Mouse (Mus musculus) heart, embryonic 16.5 days (tissue): ENCODE data around the gene Ptbp1. TPM values are rescaled to one million over a fixed set of nuclear protein-coding genes. Genes with fewer than 3 reads are reported as not detected.

Source experiments
- ATAC-seq: fragments of 200-750 bp; cut with Nextera tagmentation; replicated peaks from 2 replicates; pipeline ENCODE4 v1.8.0; 2017; ENCODE audit warnings: moderate number of reproducible peaks; ENCODE audit not compliant: insufficient read depth, low FRiP score; ENCODE audit errors: extremely low read depth
- H3K27ac ChIP-seq: fragments of 300-500 bp; sonication (generic); 2 replicates; pipeline ENCODE4 v1.5.1; 2014; ENCODE audit warnings: mild to moderate bottlenecking, low read length, control low read depth, moderate library complexity
- H3K27me3 ChIP-seq: fragments of 300-500 bp; sonication (generic); 2 replicates; pipeline ENCODE4 v1.6.1; 2014; ENCODE audit warnings: low read length, mixed read lengths; ENCODE audit not compliant: control insufficient read depth, insufficient read depth
- H3K36me3 ChIP-seq: fragments of 300-500 bp; sonication (generic); 2 replicates; pipeline ENCODE4 v1.6.1; 2014; ENCODE audit not compliant: control insufficient read depth, insufficient read depth
- H3K4me1 ChIP-seq: fragments of 300-500 bp; sonication (generic); 2 replicates; pipeline ENCODE4 v1.6.1; 2014; ENCODE audit warnings: low read length, mixed read lengths; ENCODE audit not compliant: control insufficient read depth, insufficient read depth
- H3K4me2 ChIP-seq: fragments of 300-500 bp; sonication (generic); 2 replicates; pipeline ENCODE4 v1.6.1; 2014; ENCODE audit warnings: low read depth, mild to moderate bottlenecking, control low read depth, low read length
- H3K4me3 ChIP-seq: fragments of 300-500 bp; sonication (generic); 2 replicates; pipeline ENCODE4 v1.5.1; 2014; ENCODE audit warnings: mild to moderate bottlenecking, control low read depth, low read length
- H3K9ac ChIP-seq: fragments of 300-500 bp; sonication (generic); 2 replicates; pipeline ENCODE4 v1.6.1; 2014; ENCODE audit warnings: low read length, control low read depth
- H3K9me3 ChIP-seq: fragments of 300-500 bp; sonication (generic); replicated peaks from 2 replicates; pipeline ENCODE4 v1.6.1; 2016; ENCODE audit warnings: low read length; ENCODE audit not compliant: control insufficient read depth
- WGBS: fragments of 180-500 bp; shearing (Covaris S2); extraction: QIAGEN DNeasy Blood & Tissue Kit; methylation state at CpG from one replicate; pipeline ENCODE4 v1.1.7; 2014; 5-methylcytosine and 5-hydroxymethylcytosine counted together
- polyA plus RNA-seq: library from polyadenylated mRNA; unstranded; fragments of >200 nt; fragmentation: Nextera tagmentation; extraction: Ambion mirVana; gene quantifications from 2 replicates; pipeline ENCODE4 v1.2.1, GENCODE M21; 2015

Gene Ptbp1
- polyA plus RNA-seq, 1 experiment from 2014 or later: 146 TPM

DNA sequence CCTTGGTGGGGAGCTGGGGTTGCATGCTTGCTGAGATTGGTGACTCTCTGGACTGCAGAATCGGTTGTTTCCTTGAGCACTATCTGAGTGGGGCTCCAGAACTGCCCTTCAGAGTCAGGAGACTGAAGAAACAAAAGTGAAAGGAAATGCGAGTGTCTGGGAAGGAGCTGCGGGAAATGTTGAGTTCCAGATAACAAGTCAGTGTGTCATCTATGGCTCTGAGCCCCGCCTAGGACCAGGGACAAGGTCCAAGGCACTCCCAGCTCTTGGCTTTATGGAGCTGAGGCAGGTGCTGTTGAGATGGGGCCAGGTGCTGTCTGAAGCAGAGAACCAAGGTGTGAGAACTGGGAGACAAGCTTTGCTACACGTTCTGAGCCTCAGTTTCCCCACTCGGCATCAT is 29.8 kb upstream of the Ptbp1 start:
- Histone ChIP-seq H3K27me3 (no peaks in the 10 kb centered on the region), H3K36me3 (no peaks in the 10 kb centered on the region; the same call in 1 of the 2 replicates), H3K9ac (peak overlapping the region; percentile 39; the same call in 1 of the 2 replicates), H3K4me1 (peaks cover 9% of the 10 kb centered on the region), H3K4me2 (peak overlapping the region; percentile 28), H3K9me3 (no peaks in the 10 kb centered on the region), H3K27ac (peak overlapping the region; percentile 62), H3K4me3 (no peak overlapping the region; the same call in 1 of the 2 replicates)
- WGBS: 37% methylated on average over 6 of the region's 6 CpGs
- ATAC-seq: peak; percentile 34

DNA sequence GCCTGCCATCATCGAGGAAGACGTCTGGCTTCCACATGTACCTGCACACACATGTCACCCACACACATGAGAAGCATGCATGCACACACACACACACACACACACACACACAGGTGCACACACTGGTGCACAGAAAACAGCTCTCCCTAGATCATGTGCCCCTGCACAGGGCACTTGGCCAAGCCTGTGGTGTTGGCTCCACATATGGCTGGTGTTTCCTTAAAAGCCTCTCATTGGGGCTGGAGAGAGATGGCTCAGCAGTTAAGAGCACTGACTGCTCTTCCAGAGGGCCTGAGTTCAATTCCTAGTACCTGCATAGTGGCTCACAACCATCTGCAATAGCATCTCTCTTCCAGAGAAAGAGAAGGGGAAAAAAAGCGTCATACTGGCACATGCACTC is 22.6 kb upstream of the Ptbp1 start:
- Histone ChIP-seq H3K4me1 (no peaks in the 10 kb centered on the region), H3K27ac (no peak overlapping the region), H3K9ac (no peak overlapping the region), H3K36me3 (no peaks in the 10 kb centered on the region), H3K4me2 (no peak overlapping the region), H3K9me3 (no peaks in the 10 kb centered on the region), H3K27me3 (no peaks in the 10 kb centered on the region), H3K4me3 (no peak overlapping the region)
- 86% methylated on average over 3 of the region's 3 CpGs for WGBS
- no peak for ATAC-seq

DNA sequence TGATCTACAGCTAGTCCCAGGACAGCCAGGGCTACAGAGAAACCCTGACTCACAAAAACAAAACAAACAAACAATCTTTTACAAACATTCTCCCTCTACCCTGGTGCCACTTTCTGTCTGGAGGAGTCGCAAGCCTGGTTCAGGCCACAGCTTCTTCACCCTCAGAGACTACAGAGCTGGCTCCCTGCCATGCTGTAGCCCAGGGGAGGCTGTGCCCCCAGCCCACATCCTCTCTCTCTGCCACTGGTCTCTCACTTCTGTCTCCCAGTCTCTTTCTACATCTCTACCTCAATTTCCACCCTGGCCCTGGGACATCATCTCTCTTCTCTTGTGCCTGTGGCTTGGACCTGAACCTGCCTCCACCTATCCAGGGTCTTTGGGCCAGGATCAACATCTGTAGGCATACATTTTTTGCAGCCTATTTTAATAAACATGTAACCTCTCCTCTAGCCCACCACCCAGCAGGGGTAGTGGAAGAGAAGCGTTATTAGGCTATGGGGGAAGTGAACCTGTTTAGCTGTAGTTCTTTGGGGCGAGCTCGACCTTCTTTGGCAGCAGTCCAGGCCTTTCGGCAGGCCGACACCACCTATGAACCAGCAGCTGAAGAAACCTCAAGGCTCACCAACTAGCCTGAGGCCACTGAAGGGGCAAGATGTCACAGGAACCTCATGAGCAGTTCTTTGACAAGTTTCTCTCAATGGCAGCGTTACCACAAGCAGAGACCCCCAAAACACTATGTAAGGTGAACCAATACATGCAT is 22.0 kb upstream of the Ptbp1 start:
- H3K4me3 ChIP-seq: no peak overlapping the region
- no peak overlapping the region for H3K27ac ChIP-seq
- H3K4me1 ChIP-seq: no peaks in the 10 kb centered on the region
- 61% methylated on average over 7 of the region's 7 CpGs for WGBS
- H3K36me3 ChIP-seq: no peaks in the 10 kb centered on the region
- H3K4me2 ChIP-seq: no peak overlapping the region
- H3K9ac ChIP-seq: no peak overlapping the region
- H3K9me3 ChIP-seq: no peaks in the 10 kb centered on the region
- ATAC-seq: no peak
- no peaks in the 10 kb centered on the region for H3K27me3 ChIP-seq

DNA sequence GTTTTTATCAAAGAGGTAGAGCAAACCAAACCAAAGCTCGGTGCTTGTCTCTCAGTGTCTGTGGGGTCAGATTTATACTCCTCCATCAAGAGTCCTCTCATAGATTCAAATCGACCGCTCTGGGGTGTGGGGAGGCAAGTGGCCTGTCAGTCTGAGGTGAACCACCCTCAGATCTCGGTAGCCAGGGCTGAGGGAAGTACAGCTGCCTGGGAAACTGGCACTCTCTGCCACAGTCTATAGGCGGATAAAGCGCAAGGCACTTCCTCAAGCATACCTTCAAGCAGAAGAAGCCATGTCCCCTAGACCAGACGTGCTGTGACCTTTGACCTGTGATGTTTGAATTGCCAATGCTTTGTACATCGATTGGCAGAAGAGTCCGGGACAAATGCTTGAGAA is 21.4 kb upstream of the Ptbp1 start:
- no peaks in the 10 kb centered on the region for H3K4me1 ChIP-seq
- no peak overlapping the region for H3K4me2 ChIP-seq
- no peaks in the 10 kb centered on the region for H3K9me3 ChIP-seq
- no peak overlapping the region for H3K9ac ChIP-seq
- H3K27me3 ChIP-seq: no peaks in the 10 kb centered on the region
- H3K36me3 ChIP-seq: no peaks in the 10 kb centered on the region
- ATAC-seq: no peak
- 70% methylated on average over 9 of the region's 9 CpGs for WGBS
- H3K27ac ChIP-seq: no peak overlapping the region
- no peak overlapping the region for H3K4me3 ChIP-seq

DNA sequence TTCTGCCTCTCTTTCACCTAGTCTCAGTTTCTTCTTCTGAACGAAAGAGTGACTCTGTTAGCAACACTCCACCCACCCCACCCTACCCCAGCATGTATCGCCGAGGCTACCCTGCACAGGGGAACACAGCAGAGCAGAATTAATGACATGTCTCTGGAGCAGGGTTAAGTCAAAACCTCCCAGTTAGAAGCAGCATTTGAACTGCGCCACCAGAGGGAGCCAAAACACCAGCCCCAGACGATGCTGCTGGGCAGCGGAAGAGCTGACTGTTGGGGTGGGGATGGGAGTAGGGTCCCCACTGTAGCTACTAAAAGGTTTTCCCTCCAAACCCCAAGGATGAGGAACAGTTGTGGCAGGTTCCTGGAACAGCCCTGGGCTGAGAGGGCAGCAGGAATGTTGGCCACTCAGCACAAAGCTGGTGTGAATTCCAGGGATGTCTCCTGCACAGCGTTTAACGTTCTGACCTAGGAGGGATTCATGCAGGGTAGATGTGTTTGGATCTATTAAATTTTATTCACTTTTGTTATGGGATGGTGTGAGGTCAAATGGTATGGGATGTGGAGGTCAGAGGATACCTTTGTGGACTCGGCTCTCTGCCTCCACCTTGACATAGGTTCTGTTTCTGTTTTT is 19.3 kb upstream of the Ptbp1 start:
- no peaks in the 10 kb centered on the region for H3K27me3 ChIP-seq
- ATAC-seq: peak; percentile 23
- no peak overlapping the region for H3K4me3 ChIP-seq
- 16% methylated on average over 9 of the region's 9 CpGs for WGBS
- no peak overlapping the region for H3K27ac ChIP-seq
- H3K9me3 ChIP-seq: no peaks in the 10 kb centered on the region
- no peak overlapping the region for H3K9ac ChIP-seq
- H3K36me3 ChIP-seq: no peaks in the 10 kb centered on the region
- peak overlapping the region; percentile 12; the same call in 1 of the 2 replicates for H3K4me2 ChIP-seq
- H3K4me1 ChIP-seq: no peaks in the 10 kb centered on the region

DNA sequence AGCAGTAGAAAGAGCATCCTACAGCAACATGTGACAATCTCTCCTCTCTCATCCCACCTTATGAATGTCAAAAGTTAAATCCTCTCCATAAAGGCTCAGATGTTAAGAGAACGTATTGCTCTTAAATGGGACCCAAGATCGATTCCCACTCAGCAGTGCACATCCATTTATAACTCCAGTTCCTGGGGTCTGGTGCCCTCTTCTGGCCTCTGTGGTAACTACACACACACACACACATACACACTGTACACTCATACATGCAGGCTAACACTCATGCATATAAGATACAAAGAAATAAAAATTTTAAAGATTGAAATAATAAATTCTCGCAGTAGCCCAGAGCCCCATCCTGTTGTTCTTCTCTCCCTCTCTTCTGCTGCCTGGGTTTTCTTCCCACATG is 17.3 kb upstream of the Ptbp1 start:
- Histone ChIP-seq H3K9ac (no peak overlapping the region), H3K4me2 (no peak overlapping the region), H3K4me1 (0 out of 2 replicates have a peak, but pooled peaks cover 3% of the 10 kb centered on the region), H3K36me3 (no peaks in the 10 kb centered on the region), H3K9me3 (no peaks in the 10 kb centered on the region), H3K27me3 (no peaks in the 10 kb centered on the region), H3K27ac (no peak overlapping the region), H3K4me3 (no peak overlapping the region)
- WGBS: 99% methylated on average over 3 of the region's 3 CpGs
- ATAC-seq: no peak

DNA sequence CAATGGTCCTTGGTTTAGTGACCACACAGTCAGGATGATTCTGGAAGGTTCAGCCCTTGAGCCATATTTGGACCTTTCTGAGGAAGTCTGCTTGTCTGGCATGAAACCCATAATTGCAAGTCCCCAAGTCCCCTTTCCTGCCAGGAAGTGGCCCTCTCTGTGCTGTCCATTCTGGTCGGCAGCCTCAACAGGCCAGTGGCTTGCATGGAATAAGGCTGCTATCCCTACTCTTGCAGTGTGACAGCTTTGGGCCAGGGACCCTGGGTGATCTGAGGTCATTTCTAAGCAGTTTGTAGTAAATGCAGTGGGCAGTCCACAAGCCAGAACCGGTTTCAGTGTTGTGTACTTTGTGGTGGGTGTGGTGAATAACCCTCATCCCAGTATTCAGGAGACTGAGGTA is 16.1 kb upstream of the Ptbp1 start:
- no peaks in the 10 kb centered on the region for H3K27me3 ChIP-seq
- H3K36me3 ChIP-seq: no peaks in the 10 kb centered on the region
- no peak overlapping the region for H3K4me2 ChIP-seq
- peaks cover 12% of the 10 kb centered on the region for H3K4me1 ChIP-seq
- H3K9me3 ChIP-seq: no peaks in the 10 kb centered on the region
- WGBS: 44% methylated on average over 2 of the region's 2 CpGs
- no peak overlapping the region for H3K9ac ChIP-seq
- ATAC-seq: no peak
- H3K4me3 ChIP-seq: no peak overlapping the region
- no peak overlapping the region for H3K27ac ChIP-seq

DNA sequence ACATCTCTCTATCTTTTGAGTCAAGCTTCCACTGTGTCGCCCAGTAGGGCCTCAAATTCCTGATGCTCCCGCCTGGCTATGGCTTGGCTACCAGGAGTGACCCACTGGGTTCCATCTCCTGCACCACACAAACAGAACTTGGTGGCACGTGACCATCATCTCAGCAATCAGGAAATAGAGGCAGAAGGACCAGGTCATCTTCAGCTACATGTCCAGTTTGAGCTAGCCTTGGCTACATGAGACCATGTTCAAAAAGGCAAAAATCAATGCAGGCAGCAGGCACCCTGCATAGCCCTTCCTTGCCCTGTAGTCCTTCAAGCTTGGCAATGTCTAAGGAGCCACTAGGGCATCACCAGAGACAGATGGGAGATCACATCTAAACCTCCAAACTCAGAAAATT is 14.1 kb upstream of the Ptbp1 start:
- no peak overlapping the region for H3K4me2 ChIP-seq
- H3K9ac ChIP-seq: no peak overlapping the region
- H3K27ac ChIP-seq: peak overlapping the region; percentile 91
- peaks cover 16% of the 10 kb centered on the region for H3K4me1 ChIP-seq
- 90% methylated on average over 3 of the region's 3 CpGs for WGBS
- no peaks in the 10 kb centered on the region for H3K9me3 ChIP-seq
- H3K27me3 ChIP-seq: no peaks in the 10 kb centered on the region
- H3K4me3 ChIP-seq: no peak overlapping the region
- ATAC-seq: no peak
- no peaks in the 10 kb centered on the region for H3K36me3 ChIP-seq
